Comparison of ENCODE assay signal across 8 mouse cellular contexts in the genomic region with DNA sequence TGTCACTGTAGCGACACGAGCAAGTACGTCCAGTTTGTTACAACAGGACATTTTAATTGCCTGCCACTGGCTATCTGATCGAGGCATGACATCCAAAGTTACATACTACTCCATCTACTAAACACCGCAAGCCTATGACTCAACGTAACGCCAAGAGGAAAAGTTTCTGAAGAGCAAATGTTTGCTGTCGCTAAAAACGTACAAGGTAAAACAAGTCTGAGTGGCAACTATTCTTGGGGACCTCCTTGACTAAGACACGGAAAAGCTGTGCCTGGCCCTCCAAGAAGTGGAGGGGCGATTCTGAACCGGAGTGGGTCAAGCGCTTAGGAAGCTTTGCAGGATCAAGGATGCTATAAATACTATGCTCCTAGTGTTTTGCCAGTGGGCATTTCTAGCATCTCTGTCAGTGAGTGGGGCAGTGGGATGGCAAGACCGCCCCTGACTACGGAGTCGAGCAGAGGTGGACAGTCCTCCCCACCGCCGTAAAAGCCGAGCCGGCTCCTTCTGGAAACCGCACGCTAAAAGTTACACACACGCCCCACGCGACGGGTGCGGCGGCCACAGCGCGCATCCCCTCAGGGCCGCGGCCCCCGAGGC. TPM values are rescaled to one million over a fixed set of nuclear protein-coding genes. Genes with fewer than 3 reads are reported as not detected.
DNase-seq lines count a peak whose midpoint lies in the region; ATAC-seq and TF ChIP-seq lines count a peak whose summit lies in the region.

No protein-coding gene starts in this region.

- peaks cover 53% of the 10 kb centered on the region for H3K79me2 ChIP-seq in macrophage (ENCODE audit: inconsistent target)

- H3K4me3 ChIP-seq in gastrocnemius, adult 2 months = peak overlapping the region; percentile 74
- peak overlapping the region; percentile 49 for H3K4me3 ChIP-seq in cortical plate, adult 2 months (ENCODE audit: insufficient read depth, low read length)
- peak overlapping the region; percentile 85 to 90 for H3K4me3 ChIP-seq in heart, embryonic 14.5 days (ENCODE audit: control insufficient read depth in 1 of 2, insufficient read depth in 1 of 2, low read depth in 1 of 2, low read length in 2 of 2)
- peak overlapping the region; percentile 90 for H3K4me3 ChIP-seq in macrophage (ENCODE audit: inconsistent target)
- peak overlapping the region; percentile 98 for H3K4me3 ChIP-seq in small intestine, adult 2 months (ENCODE audit: low read depth, low read length)

- DNase-seq in gastrocnemius, adult 2 months = no peak
- no peak for DNase-seq in gastrocnemius, postnatal 36 days
- peak; percentile 21 to 49 for DNase-seq in layer of hippocampus, postnatal 10 days (ENCODE audit: low spot score in 2 of 2)

- H3K4me2 ChIP-seq in heart, embryonic 14.5 days (ENCODE audit: low read length) = peak overlapping the region; percentile 86

- H3K9me3 ChIP-seq in heart, embryonic 14.5 days (ENCODE audit: control insufficient read depth, low read length) = no peaks in the 10 kb centered on the region

- peak overlapping the region; percentile 96 for H3K27ac ChIP-seq in gastrocnemius, adult 2 months
- peak overlapping the region; percentile 74; the same call in 1 of the 2 replicates for H3K27ac ChIP-seq in cortical plate, adult 2 months (ENCODE audit: insufficient read depth, low read length)
- peak overlapping the region; percentile 93 to 98 for H3K27ac ChIP-seq in heart, embryonic 14.5 days (replicated peaks in 1 of 2; ENCODE audit: control insufficient read depth in 1 of 2, insufficient read depth in 1 of 2, low read depth in 2 of 2, low read length in 2 of 2)
- H3K27ac ChIP-seq in macrophage = peak overlapping the region; percentile 53
- peak overlapping the region; percentile 86 for H3K27ac ChIP-seq in small intestine, adult 2 months (ENCODE audit: insufficient read depth, low read depth, low read length)

- under 1% methylated on average over 32 of the region's 33 CpGs for WGBS in heart, embryonic 14.5 days
- WGBS in macrophage (ENCODE audit: missing documents) = under 1% methylated on average over 33 of the region's 33 CpGs
- WGBS in small intestine, adult 2 months = under 1% methylated on average over 33 of the region's 33 CpGs

- TF ChIP-seq POLR2A in cortical plate, adult 2 months (IDR thresholded peaks at IDR 0.05; ENCODE audit: extremely low read depth, insufficient read depth, low read length) = no peak
- TF ChIP-seq POLR2A in small intestine, adult 2 months (IDR thresholded peaks at IDR 0.05; ENCODE audit: low read depth, low read length) = no peak

- no peaks in the 10 kb centered on the region for H3K27me3 ChIP-seq in heart, embryonic 14.5 days (ENCODE audit: control insufficient read depth, insufficient read depth, low read length)
- H3K27me3 ChIP-seq in small intestine, adult 2 months (ENCODE audit: control insufficient read depth, insufficient read depth, low read length) = no peaks in the 10 kb centered on the region

- H3K9ac ChIP-seq in heart, embryonic 14.5 days (ENCODE audit: low read length) = peak overlapping the region; percentile 97

- peaks cover 3% of the 10 kb centered on the region; the same call in 1 of the 2 replicates for H3K4me1 ChIP-seq in cortical plate, adult 2 months (ENCODE audit: control insufficient read depth, insufficient read depth, low read length)
- peaks cover 0 to 28% of the 10 kb centered on the region in 2 experiments; a peak in 2 of 4 replicates for H3K4me1 ChIP-seq in heart, embryonic 14.5 days (ENCODE audit: control insufficient read depth in 2 of 2, insufficient read depth in 2 of 2, low read length in 2 of 2)
- peaks cover 4% of the 10 kb centered on the region for H3K4me1 ChIP-seq in small intestine, adult 2 months (ENCODE audit: control insufficient read depth, insufficient read depth, insufficient read length, low read length)

- intact Hi-C loops in gastrocnemius, adult 2 months (cut with DNase I) = loop anchor here (5.0 to 10.0 kb wide), 2 partner anchors 37 to 565 kb away; a partner anchor contains a TSS
- intact Hi-C loops in gastrocnemius, postnatal 36 days (cut with DNase I) = no loop called here

- H3K36me3 ChIP-seq in heart, embryonic 14.5 days (ENCODE audit: control insufficient read depth, insufficient read depth, low read length) = 0 out of 2 replicates have a peak, but pooled peaks cover 2% of the 10 kb centered on the region
- H3K36me3 ChIP-seq in macrophage (ENCODE audit: inconsistent target) = no peaks in the 10 kb centered on the region
- H3K36me3 ChIP-seq in small intestine, adult 2 months (ENCODE audit: control insufficient read depth, insufficient read depth, low read length) = no peaks in the 10 kb centered on the region

- peak; percentile 7 for ATAC-seq in CD4-positive, CD25-positive, alpha-beta regulatory T cell, adult 4 months
- ATAC-seq in heart, embryonic 14.5 days (ENCODE audit: insufficient number of reproducible peaks, insufficient read depth, low FRiP score, low read depth) = no peak

- no peak for TF ChIP-seq CTCF in gastrocnemius, adult 2 months (IDR thresholded peaks at IDR 0.05)
- TF ChIP-seq CTCF in cortical plate, adult 2 months (IDR thresholded peaks at IDR 0.05; ENCODE audit: extremely low read depth, insufficient read depth, low read length) = no peak
- no peak for TF ChIP-seq CTCF in small intestine, adult 2 months (IDR thresholded peaks at IDR 0.05; ENCODE audit: extremely low read depth, insufficient read length, insufficient replicate concordance, low read depth, low read length)

RNA-seq across cellular contexts. Expression of a gene that starts 0.8 kb away (rescaled TPM):
- 100 to 1,000 TPM; 250 to 290 TPM for total RNA-seq in gastrocnemius, adult 2 months (2021)
- total RNA-seq in gastrocnemius, postnatal 36 days (2021) = 100 to 1,000 TPM; 227 to 230 TPM
- 10 to 100 TPM; 25.0 to 48.2 TPM for polyA plus RNA-seq in CD4-positive, CD25-positive, alpha-beta regulatory T cell, adult 4 months (2017; shearing (Covaris generic))
- polyA plus RNA-seq in cortical plate, adult 2 months (2012; rRNA removed) = 66.8 and 71.5 TPM in 2 replicates
- polyA plus RNA-seq in heart, embryonic 14.5 days (2014; fragmentation: Nextera tagmentation; extraction: Ambion mirVana) = 46.4 and 48.3 TPM in 2 replicates
- 100 to 1,000 TPM; 119 to 135 TPM for total RNA-seq in layer of hippocampus, postnatal 10 days (2021)
- 100 to 1,000 TPM in 3 of 26 experiments, 10 to 100 TPM in 23; 54.8 to 123 (median 69.0) TPM for total RNA-seq in macrophage (2018; cell fraction: chromatin; rRNA removed)
- 100 to 1,000 TPM in 3 of 26 experiments, 10 to 100 TPM in 23; 71.5 to 107 (median 87.0) TPM for total RNA-seq in macrophage (2018; cell fraction: cytosol; rRNA removed)
- 100 to 1,000 TPM in 5 of 26 experiments, 10 to 100 TPM in 21; 64.1 to 125 (median 79.8) TPM for total RNA-seq in macrophage (2018; cell fraction: nucleus; rRNA removed)
- 75.7 to 202 TPM (median 88.8 TPM) in 3 replicates for polyA plus RNA-seq in macrophage (2018)
- 1.3 and 4.5 TPM in 2 replicates for polyA plus RNA-seq in small intestine, adult 2 months (2012; rRNA removed)

Comparison
In these comparisons a context has a peak if more than half of its experiments do, and no peak if none do; other contexts are left out.
1. DNase-seq: peak in layer of hippocampus, postnatal 10 days (2 of 2); none in gastrocnemius, adult 2 months (single experiment) and gastrocnemius, postnatal 36 days (0 of 2).
2. Peak in every context shown above with its lines, with median percentiles within 50 percentile points of each other: H3K27ac ChIP-seq and H3K4me3 ChIP-seq.